Mouse (Mus musculus) neural tube, postnatal 0 days (tissue): Measurements from ENCODE around the gene Rhbdf1. TPM values are rescaled to one million over a fixed set of nuclear protein-coding genes. Genes with fewer than 3 reads are reported as not detected.

Source experiments
- polyA plus RNA-seq: library from polyadenylated mRNA; unstranded; fragments of >200 nt; fragmentation: Nextera tagmentation; extraction: Ambion mirVana; gene quantifications from 2 replicates; pipeline ENCODE4 v1.2.1, GENCODE M21; 2015

Rhbdf1 gene
- 25.0 and 25.1 TPM in 2 replicates for polyA plus RNA-seq

DNA sequence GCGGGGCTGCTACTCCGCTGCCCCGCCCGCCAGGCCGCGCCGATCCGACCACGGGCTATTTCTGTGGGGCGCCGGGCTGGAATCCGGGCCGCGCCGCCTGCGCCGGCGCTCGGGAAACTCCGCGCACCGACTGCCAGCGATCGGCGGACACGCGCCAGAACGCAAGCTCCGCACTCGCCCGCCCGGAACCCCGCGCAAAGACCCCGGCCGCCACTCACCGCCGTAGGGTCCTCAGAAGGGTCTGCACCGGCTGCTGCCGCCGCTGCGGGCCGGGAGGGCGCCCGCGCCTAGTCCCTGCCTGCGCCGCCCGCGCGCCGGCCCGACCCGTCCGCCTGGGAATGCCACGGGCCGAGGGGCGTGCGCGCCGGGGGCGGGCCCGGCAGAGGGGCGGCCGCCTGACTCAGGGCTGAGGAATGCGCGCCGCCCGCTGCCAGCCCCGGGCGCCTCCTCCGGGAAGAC, at the start of gene Rhbdf1:
TSS of gene Rhbdf1 (minus strand) at position 350 of the 459 bp plus-strand sequence.

DNA sequence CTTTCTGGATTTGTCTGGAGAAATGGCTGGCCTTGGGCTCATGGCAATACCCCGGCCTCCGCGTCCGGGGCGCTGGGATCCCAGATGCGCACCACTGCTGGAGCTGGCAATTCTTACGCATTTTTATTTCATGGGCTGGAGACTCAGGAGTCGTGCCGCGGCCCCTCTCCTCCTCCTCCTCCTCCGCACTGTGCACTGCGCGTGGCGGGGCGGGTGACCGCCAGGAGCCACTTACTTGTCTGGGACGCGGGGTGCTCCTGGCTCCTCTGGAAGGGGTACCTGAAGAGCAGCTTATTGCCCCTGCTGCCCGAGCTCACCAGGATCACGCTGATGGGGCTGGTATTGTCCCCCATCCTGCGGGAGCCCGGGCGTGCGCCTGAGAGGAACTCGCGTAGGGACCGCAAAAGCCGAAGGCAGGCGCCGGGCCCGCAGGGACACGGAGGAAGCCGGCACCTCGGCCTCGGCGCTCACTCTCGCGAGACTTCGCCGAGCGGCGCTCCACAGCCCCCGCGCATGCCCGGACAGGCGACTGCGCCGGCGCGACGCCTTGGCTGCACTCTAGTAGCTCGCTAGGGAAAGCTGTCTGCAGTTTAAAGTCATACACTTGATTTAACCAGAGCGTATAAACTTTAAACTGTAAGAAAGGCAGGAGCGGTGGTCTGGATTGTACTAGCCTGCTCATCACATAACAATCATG, 45.2 kb upstream of the Rhbdf1 start, which contains the start of gene Nprl3:
TSS of gene Nprl3 (minus strand) at position 520 of the 697 bp plus-strand sequence.

DNA sequence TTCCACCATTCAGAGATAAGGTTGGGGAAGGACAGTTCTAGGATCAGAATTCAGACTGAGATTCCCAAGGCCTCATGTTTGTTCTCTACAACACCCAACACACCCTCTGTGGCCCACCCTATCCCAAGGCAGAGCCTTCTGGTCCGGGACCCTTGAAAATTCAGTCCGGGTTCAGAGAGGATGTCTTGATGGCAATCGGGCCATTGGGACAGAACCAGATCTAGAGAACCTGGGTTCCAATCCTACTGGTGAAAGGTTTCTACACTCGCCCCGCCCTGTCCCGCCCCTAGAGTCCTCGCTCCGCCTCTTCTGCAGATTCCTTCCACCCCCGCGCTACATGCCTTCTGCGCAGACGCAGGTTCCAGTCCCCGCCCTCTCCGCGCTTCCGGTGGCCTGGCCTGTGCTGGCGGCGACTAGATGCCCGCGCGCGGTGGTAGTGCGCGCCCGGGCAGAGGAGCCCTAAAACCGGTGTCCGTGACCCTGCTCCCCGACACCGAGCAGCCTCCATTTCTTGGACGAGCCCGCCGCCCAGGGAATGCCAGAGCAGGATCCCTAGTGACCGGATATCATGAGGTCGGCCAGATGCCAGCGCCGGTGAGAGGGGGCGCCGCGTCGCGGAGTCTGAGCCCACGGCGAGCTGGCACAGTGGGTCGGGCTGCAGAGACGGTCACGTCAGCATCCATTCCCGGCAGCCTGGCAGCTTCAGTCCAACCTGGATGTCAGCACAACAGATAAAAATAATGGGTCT, 4.2 kb upstream of the Rhbdf1 start, which contains the start of gene Mpg:
TSS of gene Mpg (plus strand) at position 382 of the 748 bp plus-strand sequence.

DNA sequence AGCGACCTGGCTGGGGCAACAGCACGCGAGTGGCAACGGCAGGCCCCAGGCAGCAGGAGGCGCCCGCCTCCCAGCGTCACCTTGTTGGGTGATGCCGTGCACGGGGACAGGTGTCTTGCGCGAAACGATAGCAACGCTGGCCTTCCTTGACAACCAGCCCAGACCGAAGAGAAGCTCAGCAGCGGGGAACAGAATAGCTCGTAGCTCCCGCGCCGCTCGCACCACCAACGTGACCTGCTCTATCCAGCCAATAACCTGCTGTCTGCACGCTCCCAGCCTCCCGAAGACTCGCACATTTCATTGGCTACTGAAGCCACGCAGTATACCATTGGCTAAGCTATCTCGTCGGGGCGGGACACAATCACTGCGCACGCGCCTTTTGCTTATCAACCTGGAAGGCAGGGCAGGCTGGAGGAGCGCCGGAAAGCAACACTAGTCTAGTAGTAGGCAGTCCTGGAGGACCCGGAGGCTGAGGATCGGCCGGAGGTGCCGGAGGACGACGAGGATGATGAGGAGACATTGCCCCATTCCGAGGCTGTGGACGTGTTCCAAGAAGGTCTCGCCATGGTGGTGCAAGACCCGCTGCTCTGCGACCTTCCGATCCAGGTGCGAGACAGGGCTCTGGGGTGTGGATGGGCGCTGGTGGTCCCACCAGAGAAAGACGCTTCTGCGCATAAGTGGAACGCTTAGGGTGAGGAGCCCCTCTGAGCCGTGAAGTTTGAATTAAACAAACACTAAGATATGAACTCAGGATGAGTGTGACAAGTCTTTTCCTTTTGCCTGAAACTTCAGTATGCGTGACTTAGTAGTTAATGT, 16.8 kb downstream of the Rhbdf1 start, which contains the start of gene Snrnp25:
TSS of gene Snrnp25 (plus strand) at position 358 of the 816 bp plus-strand sequence.

DNA sequence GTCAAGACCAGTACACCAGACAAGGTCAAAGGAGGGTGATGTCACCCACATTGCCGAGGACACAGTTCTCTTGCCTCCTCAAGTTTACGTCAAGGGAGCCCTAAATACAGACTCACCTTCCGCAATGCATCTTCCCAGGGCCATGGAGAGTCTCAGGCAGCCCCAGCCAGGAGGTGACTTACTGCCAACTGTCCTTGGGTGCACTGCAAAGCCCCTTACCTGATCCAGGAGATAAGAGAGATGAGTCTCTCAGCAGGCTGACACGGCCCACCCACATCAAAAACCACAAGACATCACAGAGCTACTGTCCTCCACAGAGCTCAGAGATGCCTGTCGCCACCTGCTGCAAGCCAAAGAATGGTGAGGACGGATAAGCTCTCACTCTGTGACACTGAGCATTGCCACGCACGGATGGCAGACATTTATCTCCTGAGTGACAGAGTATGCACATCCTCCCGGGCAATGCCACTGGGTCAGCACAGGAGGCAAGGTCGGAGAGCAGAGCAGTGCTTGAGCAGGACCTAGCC, 22.0 kb downstream of the Rhbdf1 start, which contains the start of gene Il9r:
TSS of gene Il9r (minus strand) at position 205 of the 527 bp plus-strand sequence.

Other genes with a start within 250 kb of the Rhbdf1 start
- 335 and 384 TPM in 2 replicates for gene Nsg2, start 221.8 kb downstream of the Rhbdf1 start, polyA plus RNA-seq
- not detected in 2 replicates for gene Il9r, start 22.0 kb downstream of the Rhbdf1 start, polyA plus RNA-seq
- gene Snrnp25, start 16.9 kb downstream of the Rhbdf1 start, polyA plus RNA-seq = 48.3 and 58.2 TPM in 2 replicates
- gene Mpg, start 4.2 kb upstream of the Rhbdf1 start, polyA plus RNA-seq = 28.0 and 32.0 TPM in 2 replicates
- gene Nprl3, start 45.4 kb upstream of the Rhbdf1 start, polyA plus RNA-seq = 35.9 and 37.7 TPM in 2 replicates
- gene Hba-x, start 54.1 kb upstream of the Rhbdf1 start, polyA plus RNA-seq = 0.39 TPM in 1 of 2 replicates, not detected in the other
- 657 and 870 TPM in 2 replicates for gene Hba-a1, start 61.2 kb upstream of the Rhbdf1 start, polyA plus RNA-seq
- gene Hbq1b, start 64.7 kb upstream of the Rhbdf1 start, polyA plus RNA-seq = 1.1 and 1.6 TPM in 2 replicates
- gene Hba-a2, start 74.2 kb upstream of the Rhbdf1 start, polyA plus RNA-seq = 1,560 and 2,040 TPM in 2 replicates
- gene Hbq1a, start 77.8 kb upstream of the Rhbdf1 start, polyA plus RNA-seq = 1.1 and 1.8 TPM in 2 replicates
- 7.9 and 10.1 TPM in 2 replicates for gene Sh3pxd2b, start 125.5 kb upstream of the Rhbdf1 start, polyA plus RNA-seq
- 25.4 and 28.0 TPM in 2 replicates for gene Ubtd2, start 233.1 kb upstream of the Rhbdf1 start, polyA plus RNA-seq